Mouse (Mus musculus) cerebellum, adult 2 months (tissue): ENCODE measurements around the gene Adam1a.

Experiments
- CTCF ChIP-seq: fragments of 200-500 bp; IDR thresholded peaks from 2 replicates; pipeline ENCODE4 v1.5.1; 2011; ENCODE audit warnings: low read depth, mild to moderate bottlenecking, control low read depth, low read length, moderate library complexity, borderline replicate concordance; ENCODE audit not compliant: insufficient read depth
- POLR2A ChIP-seq: fragments of 200-500 bp; IDR thresholded peaks from 2 replicates; pipeline ENCODE4 v1.6.1; 2011; ENCODE audit warnings: low read length, control low read depth, borderline replicate concordance; ENCODE audit not compliant: insufficient read depth

DNA sequence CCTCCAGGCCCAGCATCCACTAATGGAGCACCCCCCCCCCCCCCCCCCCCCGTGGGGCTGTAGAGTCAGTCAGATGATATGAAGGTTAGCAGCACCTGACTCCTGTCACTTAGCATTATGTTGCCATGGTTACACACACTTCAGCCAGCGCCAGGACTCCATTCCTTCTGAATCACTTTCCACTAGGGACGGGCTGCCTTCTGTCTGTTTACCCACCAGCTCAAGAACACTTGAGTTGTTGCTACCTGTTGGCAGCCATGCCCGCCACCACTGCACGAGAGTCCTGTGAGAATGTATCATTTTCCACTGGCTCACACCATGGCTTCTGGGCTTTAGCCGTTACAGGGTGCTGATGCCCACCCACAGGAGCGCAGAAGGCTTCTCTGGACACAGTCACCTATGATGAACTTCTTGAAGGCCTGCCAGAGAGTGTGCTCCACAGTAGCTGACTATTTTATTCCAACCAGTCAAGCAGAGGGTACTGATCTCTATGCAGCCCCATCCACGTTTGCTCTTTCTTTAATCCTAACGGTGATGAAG is 24.7 kb upstream of the Adam1a start:
- TF ChIP-seq CTCF (no peak), POLR2A (no peak)
